Mouse (Mus musculus): Measurements from ENCODE around the gene Chrng.

Chrng gene

DNA sequence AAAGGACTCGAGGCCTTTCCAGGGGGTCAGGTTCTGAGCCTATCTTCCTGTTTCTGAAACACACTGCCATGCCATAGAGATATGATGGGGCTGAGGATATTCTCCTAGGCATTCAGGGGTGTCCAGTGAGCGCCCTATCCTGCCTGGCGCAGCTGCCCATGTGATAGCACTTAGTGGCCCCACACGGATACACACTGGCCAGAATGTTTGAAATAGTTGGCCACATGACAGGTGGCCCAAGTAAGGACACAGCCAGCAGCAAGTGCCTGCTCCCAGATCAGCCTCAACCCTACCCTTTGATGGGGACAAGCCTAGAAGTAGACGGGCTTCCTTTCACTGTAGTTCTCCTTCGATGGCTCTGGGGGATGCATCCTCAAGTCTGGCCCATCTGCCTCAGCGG is at the start of gene Chrng:
Gene Chrng, plus strand, starts transcription at position 193 of the 400 bp plus-strand sequence.
- DNase-seq: no peak

DNA sequence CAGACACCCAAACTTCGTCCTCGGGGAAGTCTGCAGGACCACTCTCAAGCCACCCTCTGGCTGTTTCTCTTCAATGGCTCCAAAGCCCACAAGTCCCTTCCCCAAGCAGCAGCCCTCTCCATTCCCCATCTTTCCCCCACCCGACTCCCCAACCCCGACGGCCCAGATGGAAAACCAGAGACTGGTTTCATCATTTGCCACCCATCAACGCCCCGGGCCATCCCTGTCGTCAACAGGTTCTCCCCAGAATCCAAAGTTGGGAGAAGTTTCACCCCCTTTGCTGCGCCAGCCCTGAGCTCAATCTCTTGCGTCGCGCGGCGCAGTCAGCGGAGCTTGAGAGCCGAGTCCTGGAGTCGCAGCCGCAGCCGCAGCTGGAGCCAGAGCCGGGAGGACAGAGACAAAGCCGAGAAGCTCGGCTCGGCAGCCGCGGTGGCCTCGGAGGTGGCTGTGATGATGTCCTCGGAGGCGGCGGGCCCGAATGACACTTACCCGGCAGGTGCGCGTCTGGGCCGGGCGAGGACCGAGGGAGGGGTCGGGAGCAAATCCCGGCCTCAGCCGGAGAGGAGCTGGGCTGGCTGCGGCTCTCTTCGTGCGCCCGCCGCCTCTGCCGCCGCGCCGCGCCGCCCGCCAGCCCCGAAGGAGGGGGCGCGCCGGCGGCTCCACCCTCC is 48.8 kb upstream of the Chrng start:
- DNase-seq: no peak

DNA sequence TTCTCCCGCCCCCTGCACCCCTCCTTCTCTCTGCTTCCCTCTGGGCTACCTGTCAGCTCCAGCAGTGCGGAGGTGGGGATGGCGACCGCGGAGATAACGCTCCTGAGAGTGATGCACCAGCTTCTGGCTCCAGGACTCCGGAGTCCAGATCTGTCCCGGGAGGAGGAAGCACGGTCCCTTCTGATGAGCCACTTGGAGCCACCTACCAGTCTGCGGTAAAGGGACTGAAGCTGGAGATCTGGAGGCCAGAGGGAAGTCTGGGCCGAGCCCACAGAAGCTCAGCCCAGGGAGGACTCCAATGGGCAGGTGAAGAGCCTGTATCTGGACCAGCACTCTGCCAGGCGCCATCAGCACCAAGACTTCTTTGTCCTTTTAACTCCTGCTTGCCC is 48.3 kb upstream of the Chrng start, which contains the start of gene Ecel1:
Gene Ecel1, minus strand, starts transcription at position 323 of the 389 bp plus-strand sequence.
- no peak for DNase-seq

DNA sequence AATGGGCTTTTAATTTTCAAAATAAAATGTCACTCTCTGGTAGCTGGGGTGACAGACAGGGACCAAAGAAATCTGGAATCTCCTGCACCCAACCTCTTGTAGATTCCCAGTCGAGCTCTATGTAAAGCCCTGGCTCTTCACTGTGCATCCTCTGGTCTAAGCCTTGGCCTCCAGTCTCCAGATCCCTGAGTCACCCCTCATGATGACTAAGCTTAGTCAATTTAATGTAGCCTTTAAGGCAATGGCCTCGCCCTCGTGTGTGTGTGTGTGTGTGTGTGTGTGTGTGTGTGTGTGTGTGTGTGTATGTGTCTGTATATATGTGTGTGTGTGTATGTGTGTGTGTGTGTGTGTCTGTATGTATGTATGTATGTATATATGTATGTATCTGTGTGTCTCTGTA is 45.1 kb upstream of the Chrng start:
- DNase-seq: no peak

DNA sequence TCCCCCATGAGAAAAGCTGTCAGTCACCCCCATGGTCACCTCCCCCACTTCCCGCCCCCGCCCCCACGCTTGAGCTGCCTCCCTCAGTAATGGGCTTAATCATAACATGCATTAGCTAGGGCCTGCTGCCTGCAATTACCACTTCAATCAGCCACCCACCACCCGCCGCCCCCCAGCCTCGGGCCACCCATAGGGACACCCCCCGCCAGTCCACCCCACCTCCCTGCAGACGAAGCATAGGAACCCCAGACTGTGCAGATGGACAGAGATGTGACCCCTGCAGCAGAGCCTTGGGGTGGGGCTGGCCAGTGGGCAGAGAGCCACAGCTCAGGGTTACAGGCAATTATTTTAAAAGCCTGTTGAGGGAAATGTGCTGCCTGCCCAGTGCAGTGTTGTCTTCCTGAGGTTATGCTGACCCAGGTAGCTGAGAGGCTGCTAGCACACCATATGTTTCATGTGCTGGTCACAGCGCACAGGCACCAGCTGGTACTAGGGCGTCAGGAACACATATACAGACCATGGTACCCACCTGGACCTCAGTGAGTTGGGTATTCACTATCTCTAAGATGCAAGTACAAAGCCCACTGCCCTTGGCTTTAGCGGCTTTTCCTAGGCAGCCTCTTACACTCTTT is 40.2 kb upstream of the Chrng start:
- no peak for DNase-seq

DNA sequence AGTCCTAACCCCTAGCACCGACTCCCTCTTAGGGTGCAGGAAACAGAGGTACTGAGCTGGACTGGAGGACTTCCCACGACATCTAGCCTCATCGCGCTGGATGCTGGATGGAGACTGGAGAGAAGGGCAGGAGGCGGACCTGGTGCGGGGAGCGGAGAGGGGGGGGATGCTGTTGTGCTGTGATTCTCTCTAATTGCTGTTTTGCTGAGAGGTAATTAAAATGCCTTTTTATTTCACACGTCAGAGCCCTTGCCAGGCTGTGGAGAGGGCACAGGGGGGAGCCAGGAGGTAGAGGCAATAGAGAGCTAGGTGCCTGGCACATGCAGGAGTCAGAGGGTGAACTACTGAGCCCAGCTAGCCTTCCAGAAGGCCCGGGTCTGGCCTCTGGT is 39.7 kb upstream of the Chrng start:
- no peak for DNase-seq

DNA sequence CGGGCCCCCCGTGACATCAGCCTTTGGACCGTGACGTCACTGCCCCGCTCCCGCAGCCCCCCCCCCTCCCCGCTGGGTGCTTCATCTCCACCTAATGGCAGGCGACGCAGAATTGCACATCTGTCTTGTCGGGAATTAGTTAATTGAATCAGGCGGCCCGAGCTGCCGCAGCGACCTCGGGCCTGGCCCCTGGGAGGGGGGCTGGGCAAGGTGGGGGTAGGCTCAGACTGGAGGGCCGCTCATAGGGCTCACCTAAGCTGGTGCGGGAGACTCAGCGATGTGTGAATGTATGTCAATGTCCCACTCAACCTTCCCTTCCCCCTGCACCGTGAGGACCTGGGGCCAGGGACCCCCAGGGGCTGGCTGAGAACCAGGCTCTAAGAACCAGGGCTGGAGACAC is 34.0 kb upstream of the Chrng start:
- no peak for DNase-seq

DNA sequence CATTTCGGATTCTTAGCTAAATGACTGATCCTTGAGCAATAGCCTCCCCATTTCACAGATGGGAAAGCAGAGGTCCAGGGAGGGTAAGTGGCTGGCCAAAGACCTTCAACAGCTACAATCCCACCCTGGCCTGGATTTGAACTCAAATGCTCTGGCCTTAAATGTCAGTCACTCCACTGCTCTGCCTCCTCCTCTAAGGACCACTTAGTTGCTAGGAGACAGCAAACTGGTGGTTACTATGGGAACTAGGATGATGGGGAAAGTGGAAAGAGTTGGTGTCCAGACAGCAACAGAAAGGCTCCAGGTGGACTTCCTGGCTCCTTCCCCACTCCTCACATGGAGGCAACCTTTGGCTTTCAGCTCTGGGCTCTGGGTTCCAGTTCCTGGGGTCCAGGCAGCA is 33.1 kb upstream of the Chrng start:
- no peak for DNase-seq

DNA sequence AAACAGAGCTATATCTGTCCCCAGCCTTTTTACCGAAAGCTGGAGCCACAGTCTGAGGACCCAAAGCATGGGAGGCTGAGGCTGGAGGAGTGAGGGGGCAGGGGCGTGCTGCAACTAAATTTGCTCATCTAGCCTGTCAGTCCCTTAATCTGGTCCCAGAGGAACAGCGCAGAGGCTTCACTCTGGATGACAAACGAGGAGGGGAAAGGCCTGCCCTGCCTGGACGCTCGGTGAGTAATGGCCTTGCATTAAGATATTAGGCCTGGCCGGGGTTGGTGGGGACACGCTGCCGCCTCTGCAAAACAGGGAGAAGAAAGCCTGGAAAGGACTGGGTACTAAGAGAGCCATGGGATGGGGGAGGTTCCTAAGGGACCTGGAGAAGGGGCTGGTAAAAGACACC is 32.1 kb upstream of the Chrng start:
- DNase-seq: no peak

DNA sequence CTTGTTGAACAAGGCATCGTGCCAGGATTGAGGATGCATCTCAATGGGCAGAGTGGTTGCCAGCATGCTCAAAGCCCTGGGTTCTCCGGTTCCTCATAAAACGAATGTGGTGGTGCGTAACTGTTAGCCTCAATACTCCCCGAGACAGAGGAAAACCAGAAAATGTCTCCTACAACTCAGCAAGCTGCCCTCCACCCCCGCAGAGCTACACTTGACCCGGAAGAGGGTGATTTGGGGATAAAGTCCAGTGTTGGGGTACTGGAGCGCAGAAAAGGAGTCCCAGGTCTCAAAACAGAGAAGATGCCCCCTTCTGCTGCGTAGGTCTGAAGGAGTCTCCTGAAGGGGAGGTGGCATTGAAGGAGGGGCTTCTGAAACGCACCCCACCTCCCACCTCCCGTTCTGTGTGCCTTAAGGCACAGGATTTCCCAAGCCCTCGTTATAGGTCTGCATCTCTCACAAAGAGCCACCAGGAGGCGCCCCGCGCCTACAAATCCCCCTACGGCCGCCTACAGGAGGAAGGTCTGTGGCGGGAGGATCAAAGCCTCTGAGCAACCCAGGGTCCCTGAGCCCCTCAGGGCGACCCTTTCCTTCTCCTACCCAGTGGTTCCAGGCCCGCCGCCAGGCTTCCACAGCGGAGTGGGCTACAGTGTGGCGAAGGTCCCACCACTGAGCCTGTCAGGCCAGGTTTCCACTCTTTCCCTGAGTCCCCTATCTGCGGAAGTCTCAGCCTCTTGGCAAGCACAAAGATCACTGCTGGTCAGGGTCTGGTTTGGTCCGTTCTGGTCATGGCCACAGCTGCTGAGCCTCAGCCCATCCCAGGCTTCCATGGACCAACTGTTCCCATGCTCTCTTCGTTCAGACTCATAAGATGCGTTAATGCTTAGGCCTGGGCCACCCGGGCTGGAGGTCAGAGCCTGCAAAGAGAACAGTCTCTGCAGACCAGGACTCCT is 30.2 kb upstream of the Chrng start:
- DNase-seq: peak; percentile 37

DNA sequence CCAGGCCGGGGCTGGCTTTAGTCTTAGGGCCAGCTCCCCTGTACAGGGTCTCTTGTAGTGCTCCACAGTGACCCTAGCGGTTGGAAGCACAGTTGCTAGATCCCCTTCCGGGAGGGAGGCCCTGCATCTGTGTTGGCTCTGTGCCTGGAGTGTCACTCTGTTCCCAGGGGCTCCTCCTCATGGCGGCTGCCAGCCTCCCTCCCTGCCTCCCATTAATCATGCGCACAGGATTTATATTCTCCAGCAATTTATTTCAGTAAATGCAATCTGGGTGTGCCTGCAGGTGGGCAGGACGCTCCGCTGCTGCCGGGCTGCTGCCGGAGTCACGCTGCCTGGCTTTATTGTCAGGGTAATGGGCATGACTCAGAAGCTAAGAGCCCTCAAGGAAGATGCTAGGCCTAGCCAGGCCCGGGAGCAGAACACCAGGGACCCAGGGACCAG is 28.6 kb upstream of the Chrng start:
- DNase-seq: peak; percentile 60

DNA sequence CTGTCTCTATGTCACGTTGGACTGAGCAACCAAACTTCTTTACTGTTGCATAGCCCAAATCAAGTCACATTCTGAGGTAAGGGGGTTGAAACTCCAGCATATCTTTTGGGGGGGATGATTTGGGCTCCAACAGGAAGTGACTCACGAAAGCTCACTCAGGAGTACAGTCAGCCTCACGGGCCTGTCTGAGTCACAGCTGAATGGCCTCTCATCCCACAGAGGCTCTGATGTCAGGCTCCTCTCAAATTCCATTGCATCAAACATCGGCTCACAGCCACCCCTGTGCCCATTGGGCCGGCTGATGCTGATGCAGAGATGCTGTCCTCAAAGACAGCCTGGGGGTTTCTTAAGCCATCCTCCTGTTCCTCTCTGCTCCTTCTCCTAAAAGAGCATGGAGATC is 23.6 kb upstream of the Chrng start:
- no peak for DNase-seq

DNA sequence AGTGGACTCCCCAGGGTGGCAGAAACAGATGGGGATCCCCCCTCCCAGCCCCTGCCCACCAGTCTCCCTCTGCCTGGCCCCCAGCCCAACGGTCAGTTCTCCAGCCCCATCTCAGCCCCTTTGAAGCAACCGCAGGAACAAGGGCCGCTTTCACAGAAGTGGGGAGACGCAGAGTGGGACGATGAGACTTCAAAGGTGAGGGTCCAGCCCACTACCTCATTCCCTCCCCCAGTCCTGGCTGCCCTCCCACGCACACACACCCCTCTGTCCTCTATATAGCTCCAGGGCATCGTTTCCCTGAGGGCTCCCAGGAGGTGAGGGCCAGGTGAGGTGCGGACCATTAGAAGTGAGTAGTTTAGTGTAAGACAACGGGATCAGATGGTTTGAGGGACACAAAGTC is 21.4 kb upstream of the Chrng start, which contains the start of gene Prss56:
Gene Prss56, plus strand, starts transcription at position 301 of the 400 bp plus-strand sequence.
- DNase-seq: no peak

DNA sequence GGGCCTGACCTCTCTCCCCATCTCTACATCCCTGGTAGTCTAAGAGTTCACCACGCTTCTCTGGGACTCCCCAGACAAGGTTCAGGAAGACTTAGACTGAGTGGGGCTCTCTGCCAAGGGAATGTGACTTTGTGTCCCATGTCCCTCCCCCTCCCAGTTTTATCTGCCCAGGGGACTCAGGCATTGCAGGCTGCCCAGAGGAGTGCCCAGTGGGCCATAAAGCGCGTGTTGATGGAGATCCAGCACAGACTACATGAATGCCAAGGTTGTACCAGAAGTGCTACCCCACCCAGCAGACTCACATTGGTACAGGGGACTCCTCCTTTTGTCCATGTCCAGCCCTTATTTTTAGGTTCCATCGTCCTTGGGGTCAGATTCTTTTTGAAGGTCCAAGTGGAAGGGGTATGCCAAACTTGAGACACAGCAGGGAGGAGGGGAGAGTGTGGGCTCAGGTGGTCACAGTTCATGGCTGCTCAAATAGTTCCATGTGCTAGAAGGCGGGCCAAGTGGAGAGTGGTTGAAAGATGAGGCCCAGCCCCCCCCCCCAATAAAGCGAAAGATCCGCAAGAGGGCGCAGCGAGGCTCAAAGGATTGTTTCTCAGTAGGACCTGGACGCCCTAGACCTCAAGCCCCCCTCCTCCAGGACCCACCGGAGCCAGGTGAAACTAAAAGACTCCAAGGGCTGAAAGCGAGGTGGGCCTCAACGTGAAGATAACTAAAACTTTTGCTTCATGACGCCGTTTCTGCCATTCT is 20.3 kb upstream of the Chrng start:
- no peak for DNase-seq

DNA sequence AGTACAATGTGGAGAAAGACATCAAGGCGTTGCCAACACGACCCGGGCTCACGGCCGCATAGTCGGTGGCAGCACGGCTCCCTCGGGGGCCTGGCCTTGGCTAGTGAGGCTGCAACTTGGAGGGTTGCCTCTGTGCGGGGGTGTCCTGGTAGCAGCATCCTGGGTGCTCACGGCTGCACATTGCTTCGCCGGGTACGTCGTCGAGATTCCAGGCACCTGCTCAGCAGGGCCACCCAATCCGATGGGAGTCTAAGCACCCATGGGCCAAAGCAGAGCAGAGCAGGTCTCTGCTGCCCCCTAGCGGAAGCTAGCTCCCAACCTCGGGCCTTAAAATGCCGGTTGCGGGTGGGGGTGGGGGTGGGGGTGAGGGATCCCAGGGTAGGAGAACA is 19.7 kb upstream of the Chrng start:
- DNase-seq: peak; percentile 63

DNA sequence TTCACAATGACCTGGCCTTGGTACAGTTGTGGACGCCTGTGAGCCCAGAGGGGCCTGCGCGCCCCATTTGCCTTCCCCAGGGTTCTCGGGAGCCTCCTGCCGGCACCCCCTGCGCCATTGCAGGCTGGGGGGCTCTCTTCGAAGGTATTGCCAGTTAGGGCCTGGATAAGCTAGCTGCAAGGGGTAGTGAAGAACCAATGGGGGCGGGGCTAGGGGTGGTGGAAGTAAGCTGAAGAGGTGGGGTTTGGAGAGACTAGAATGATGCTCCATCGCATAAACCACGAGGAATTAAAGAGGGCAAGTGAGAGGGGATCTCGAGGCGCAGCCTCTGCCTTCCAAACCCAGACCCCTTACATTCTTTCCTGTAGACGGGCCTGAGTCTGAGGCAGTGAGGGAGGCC is 18.9 kb upstream of the Chrng start:
- no peak for DNase-seq

DNA sequence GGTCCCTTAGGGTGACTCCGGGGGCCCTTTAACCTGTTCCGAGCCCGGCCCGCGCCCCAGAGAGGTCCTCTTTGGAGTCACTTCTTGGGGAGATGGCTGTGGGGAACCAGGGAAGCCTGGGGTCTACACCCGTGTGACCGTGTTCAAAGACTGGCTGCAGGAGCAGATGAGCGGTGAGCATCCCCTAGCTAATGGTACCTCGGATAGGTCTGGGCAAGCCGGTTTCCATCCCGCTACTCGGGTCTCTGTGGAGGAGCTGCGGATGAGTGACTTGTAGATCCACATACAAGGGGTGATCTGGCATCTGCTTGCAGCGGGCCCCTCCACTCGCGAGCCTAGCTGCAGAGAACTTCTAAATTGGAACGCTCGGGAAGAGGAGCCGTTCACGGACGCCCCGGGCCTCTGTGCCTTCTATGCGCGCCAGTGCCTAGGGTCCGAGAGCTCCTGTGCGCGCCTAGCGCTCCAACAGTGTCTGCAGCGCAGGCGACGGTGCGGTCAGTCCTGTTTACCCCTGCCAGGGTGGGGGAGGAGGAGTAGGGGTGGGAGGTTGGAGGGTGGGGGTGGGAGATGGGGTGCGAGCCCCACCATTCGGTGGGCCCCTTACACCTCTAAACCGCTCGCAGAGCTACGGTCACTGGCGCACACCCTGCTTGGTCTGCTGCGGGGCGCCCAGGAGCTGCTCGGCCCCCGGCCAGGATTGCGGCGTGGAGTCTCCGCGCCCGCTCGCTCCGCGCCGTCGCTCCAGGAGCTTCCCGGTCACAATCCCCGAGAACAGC is 18.0 kb upstream of the Chrng start:
- DNase-seq: no peak

DNA sequence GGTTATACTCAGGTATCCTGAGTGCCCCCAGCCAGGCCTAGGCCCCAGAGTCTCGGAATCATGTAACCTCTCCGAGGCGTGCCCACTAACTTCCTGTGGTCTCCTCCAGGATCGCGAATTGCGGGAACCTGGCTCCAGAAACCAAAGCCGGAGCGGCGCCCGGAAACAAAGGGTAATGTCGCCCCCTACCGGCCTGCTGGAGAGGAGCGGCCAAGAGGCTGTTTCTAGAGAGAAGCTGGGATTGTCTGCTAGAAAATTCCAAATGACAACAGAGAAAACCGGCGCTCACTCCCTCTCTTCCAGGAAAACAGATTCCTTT is 17.5 kb upstream of the Chrng start:
- DNase-seq: peak; percentile 34

DNA sequence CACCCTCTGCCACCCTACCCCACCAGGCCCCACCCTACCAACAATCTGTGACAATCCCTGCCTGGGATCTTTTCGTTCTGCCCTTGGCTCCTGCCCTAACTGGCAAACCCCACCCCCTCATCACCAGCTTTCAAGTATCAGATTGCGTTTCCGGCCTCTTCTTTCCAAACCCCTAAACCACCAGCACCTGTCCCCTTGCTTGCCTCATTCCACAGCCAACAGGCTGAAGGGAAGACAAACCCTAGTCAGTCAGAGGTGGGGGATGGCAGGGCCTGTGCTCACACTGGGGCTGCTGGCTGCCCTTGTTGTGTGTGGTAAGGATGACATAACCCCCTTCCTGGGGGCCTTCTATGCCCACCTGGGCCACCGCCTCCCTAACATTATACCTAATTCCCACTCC is 14.0 kb upstream of the Chrng start, which contains the start of gene Chrnd:
Gene Chrnd, plus strand, starts transcription at position 179 of the 400 bp plus-strand sequence.
- DNase-seq: no peak

DNA sequence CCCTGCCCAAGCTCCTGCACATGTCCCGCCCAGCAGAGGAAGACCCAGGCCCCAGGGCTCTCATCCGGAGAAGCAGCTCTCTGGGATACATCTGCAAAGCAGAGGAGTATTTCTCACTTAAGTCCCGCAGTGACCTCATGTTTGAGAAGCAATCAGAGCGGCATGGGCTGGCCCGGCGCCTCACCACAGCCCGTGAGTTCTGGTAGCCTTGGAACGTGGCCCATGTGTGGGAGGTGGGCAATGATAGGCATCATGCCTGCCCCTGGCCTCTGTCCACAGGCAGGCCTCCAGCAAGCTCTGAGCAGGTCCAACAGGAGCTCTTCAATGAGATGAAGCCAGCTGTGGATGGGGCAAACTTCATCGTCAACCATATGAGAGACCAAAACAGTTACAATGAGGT is 7.2 kb upstream of the Chrng start:
- no peak for DNase-seq

DNA sequence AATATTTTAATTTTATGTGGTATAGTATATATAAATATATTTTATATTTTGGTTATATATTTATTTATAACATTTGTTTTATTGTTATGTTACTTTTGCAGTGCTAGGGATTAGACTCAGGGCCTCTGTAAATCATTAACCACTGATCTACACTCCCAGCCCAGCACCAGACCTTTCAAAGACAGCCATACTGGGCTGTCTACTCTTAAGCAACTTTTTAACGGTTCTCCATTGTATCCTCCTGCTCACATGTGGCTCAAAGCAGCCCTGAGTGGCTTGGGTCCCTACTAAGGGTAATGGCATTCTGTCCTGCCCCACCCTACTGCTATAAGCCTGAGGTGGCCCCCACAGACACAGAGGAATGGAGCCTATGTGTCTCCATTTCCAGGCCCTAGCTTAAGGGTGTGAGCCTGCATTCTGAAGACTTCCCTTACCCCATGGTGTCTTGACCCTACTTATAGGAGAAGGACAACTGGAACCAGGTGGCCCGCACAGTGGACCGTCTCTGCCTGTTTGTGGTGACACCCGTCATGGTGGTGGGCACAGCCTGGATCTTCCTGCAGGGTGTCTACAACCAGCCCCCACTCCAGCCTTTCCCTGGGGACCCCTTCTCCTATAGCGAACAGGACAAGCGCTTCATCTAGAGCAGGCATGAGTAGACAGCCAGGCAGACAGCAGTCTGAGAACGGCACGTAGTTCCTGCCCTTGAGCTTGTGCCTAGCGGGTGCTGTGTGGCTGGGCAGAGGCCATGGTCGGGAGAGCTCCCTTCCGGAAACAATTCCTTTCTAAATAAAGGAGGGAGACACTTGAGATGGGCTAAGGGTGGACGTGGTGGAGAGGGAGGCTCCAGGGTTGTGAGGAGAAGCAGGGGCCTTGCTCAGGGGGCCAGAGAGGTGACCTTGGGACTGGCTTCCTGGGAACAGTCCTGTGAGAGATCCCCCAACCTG is 6.1 kb upstream of the Chrng start:
- no peak for DNase-seq
